Comparison of ENCODE assay signal across 8 mouse cellular contexts in the genomic region with DNA sequence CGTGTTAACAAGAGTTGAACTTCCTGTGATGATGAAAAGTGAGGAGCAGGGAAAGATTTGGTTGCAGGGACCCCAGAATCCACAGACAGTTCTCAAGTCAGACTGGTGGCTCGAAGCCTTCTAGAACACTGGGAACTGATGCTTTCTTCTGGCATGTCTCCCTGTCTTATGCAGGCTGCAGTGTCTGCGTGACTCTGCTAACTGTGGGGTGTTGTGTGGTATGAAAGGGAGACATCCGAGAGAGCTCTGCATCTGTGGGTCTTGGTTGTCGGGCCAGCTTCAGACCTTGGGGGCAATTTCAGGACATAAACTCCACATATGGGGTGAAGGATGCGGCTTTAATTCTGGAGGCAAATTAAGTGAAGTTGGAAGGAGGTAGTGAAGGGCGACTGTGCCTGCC. TPM values are rescaled to one million over a fixed set of nuclear protein-coding genes. Genes with fewer than 3 reads are reported as not detected.
DNase-seq lines count a peak whose midpoint lies in the region; ATAC-seq lines count a peak whose summit lies in the region.

No protein-coding gene starts in this region.

- no peak overlapping the region for H3K27ac ChIP-seq in neural tube, embryonic 11.5 days (ENCODE audit: low read depth, low read length)
- H3K27ac ChIP-seq in limb, embryonic 12.5 days: peak overlapping the region; percentile 95; the same call in 1 of the 2 replicates
- H3K27ac ChIP-seq in stomach, embryonic 14.5 days (ENCODE audit: low read length): no peak overlapping the region

- DNase-seq in cerebellum, adult 9-11 months: peak; percentile 43
- no peak for DNase-seq in cerebellum, adult 11 months
- no peak for DNase-seq in neural tube, embryonic 11.5 days (ENCODE audit: low spot score)
- no peak for DNase-seq in neural tube, embryonic 10.5 days (ENCODE audit: extremely low spot score, low spot score)
- no peak for DNase-seq in spleen, adult 18-20 months
- no peak for DNase-seq in lung, adult 18-20 months

- WGBS in neural tube, embryonic 11.5 days: 59% methylated on average over 7 of the region's 7 CpGs
- whole genome bisulfite sequencing in limb, embryonic 12.5 days: 55% methylated on average over 7 of the region's 7 CpGs
- WGBS in stomach, embryonic 14.5 days: 64% methylated on average over 7 of the region's 7 CpGs

- H3K9ac ChIP-seq in neural tube, embryonic 11.5 days (ENCODE audit: low read length): peak overlapping the region; percentile 91
- H3K9ac ChIP-seq in limb, embryonic 12.5 days (replicated peaks): peak overlapping the region; percentile 90
- peak overlapping the region; percentile 72; the same call in 1 of the 2 replicates for H3K9ac ChIP-seq in stomach, embryonic 14.5 days (replicated peaks; ENCODE audit: low read depth, low read length)

- no peaks in the 10 kb centered on the region for H3K27me3 ChIP-seq in neural tube, embryonic 11.5 days (ENCODE audit: control insufficient read depth, insufficient read depth, low read length)
- no peaks in the 10 kb centered on the region for H3K27me3 ChIP-seq in limb, embryonic 12.5 days
- no peaks in the 10 kb centered on the region for H3K27me3 ChIP-seq in stomach, embryonic 14.5 days (ENCODE audit: control insufficient read depth, insufficient read depth, low read length)

- H3K4me3 ChIP-seq in neural tube, embryonic 11.5 days (ENCODE audit: low read depth, low read length): peak overlapping the region; percentile 86
- H3K4me3 ChIP-seq in limb, embryonic 12.5 days (replicated peaks): peak overlapping the region; percentile 82
- H3K4me3 ChIP-seq in stomach, embryonic 14.5 days (ENCODE audit: low read depth, low read length): peak overlapping the region; percentile 65

- peak overlapping the region; percentile 86 for H3K4me2 ChIP-seq in neural tube, embryonic 11.5 days (ENCODE audit: low read depth)
- H3K4me2 ChIP-seq in limb, embryonic 12.5 days: peak overlapping the region; percentile 97
- peak overlapping the region; percentile 82 for H3K4me2 ChIP-seq in stomach, embryonic 14.5 days (replicated peaks; ENCODE audit: low read depth, low read length)

- H3K9me3 ChIP-seq in neural tube, embryonic 11.5 days (ENCODE audit: control insufficient read depth, low read length): no peaks in the 10 kb centered on the region
- H3K9me3 ChIP-seq in limb, embryonic 12.5 days: no peaks in the 10 kb centered on the region
- no peaks in the 10 kb centered on the region for H3K9me3 ChIP-seq in stomach, embryonic 14.5 days (ENCODE audit: control insufficient read depth, low read depth, low read length)

- H3K36me3 ChIP-seq in neural tube, embryonic 11.5 days (ENCODE audit: control insufficient read depth, insufficient read depth, low read length): peaks cover 14% of the 10 kb centered on the region
- H3K36me3 ChIP-seq in limb, embryonic 12.5 days: peaks cover 48% of the 10 kb centered on the region
- peaks cover 9% of the 10 kb centered on the region for H3K36me3 ChIP-seq in stomach, embryonic 14.5 days (ENCODE audit: control insufficient read depth, insufficient read depth, low read length)

- ATAC-seq in neural tube, embryonic 11.5 days (ENCODE audit: insufficient read depth, low FRiP score, low TSS enrichment): no peak
- ATAC-seq in limb, embryonic 12.5 days (ENCODE audit: insufficient number of reproducible peaks, insufficient read depth, low FRiP score, low TSS enrichment, low read depth): no peak
- ATAC-seq in stomach, embryonic 14.5 days (ENCODE audit: insufficient number of reproducible peaks, insufficient read depth, low FRiP score, low read depth): no peak

- peaks cover 35% of the 10 kb centered on the region for H3K4me1 ChIP-seq in neural tube, embryonic 11.5 days (ENCODE audit: control insufficient read depth, insufficient read depth, low read length)
- H3K4me1 ChIP-seq in limb, embryonic 12.5 days (replicated peaks): peaks cover 40% of the 10 kb centered on the region
- H3K4me1 ChIP-seq in stomach, embryonic 14.5 days (ENCODE audit: control insufficient read depth, insufficient read depth, low read length): peaks cover 21% of the 10 kb centered on the region

RNA-seq across cellular contexts. Expression of a gene that starts 1.1 kb away (rescaled TPM):
- polyA plus RNA-seq in neural tube, embryonic 11.5 days (2014; fragmentation: Nextera tagmentation; extraction: Ambion mirVana): 13.8 and 16.5 TPM in 2 replicates
- polyA plus RNA-seq in limb, embryonic 12.5 days (2016; fragmentation: Nextera tagmentation; extraction: Ambion mirVana): 24.6 and 27.1 TPM in 2 replicates
- polyA plus RNA-seq in stomach, embryonic 14.5 days (2014; fragmentation: Nextera tagmentation; extraction: Ambion mirVana): 7.4 and 9.2 TPM in 2 replicates

RNA-seq across cellular contexts. Expression of a gene that starts 14.4 kb away (rescaled TPM):
- 62.7 and 63.4 TPM in 2 replicates for polyA plus RNA-seq in neural tube, embryonic 11.5 days (2014; fragmentation: Nextera tagmentation; extraction: Ambion mirVana)
- 65.8 and 72.6 TPM in 2 replicates for polyA plus RNA-seq in limb, embryonic 12.5 days (2016; fragmentation: Nextera tagmentation; extraction: Ambion mirVana)
- 52.3 and 55.4 TPM in 2 replicates for polyA plus RNA-seq in stomach, embryonic 14.5 days (2014; fragmentation: Nextera tagmentation; extraction: Ambion mirVana)

RNA-seq across cellular contexts. Expression of a gene that starts 20.1 kb away (rescaled TPM):
- polyA plus RNA-seq in neural tube, embryonic 11.5 days (2014; fragmentation: Nextera tagmentation; extraction: Ambion mirVana): 2,338 and 2,354 TPM in 2 replicates
- polyA plus RNA-seq in limb, embryonic 12.5 days (2016; fragmentation: Nextera tagmentation; extraction: Ambion mirVana): 2,206 and 2,264 TPM in 2 replicates
- 1,945 and 1,966 TPM in 2 replicates for polyA plus RNA-seq in stomach, embryonic 14.5 days (2014; fragmentation: Nextera tagmentation; extraction: Ambion mirVana)

RNA-seq across cellular contexts. Expression of a gene that starts 45.4 kb away (rescaled TPM):
- polyA plus RNA-seq in neural tube, embryonic 11.5 days (2014; fragmentation: Nextera tagmentation; extraction: Ambion mirVana): 137 and 139 TPM in 2 replicates
- 224 and 227 TPM in 2 replicates for polyA plus RNA-seq in limb, embryonic 12.5 days (2016; fragmentation: Nextera tagmentation; extraction: Ambion mirVana)
- 107 and 109 TPM in 2 replicates for polyA plus RNA-seq in stomach, embryonic 14.5 days (2014; fragmentation: Nextera tagmentation; extraction: Ambion mirVana)

RNA-seq across cellular contexts. Expression of a gene that starts 45.5 kb away (rescaled TPM):
- 178 and 192 TPM in 2 replicates for polyA plus RNA-seq in neural tube, embryonic 11.5 days (2014; fragmentation: Nextera tagmentation; extraction: Ambion mirVana)
- 209 and 210 TPM in 2 replicates for polyA plus RNA-seq in limb, embryonic 12.5 days (2016; fragmentation: Nextera tagmentation; extraction: Ambion mirVana)
- 193 and 202 TPM in 2 replicates for polyA plus RNA-seq in stomach, embryonic 14.5 days (2014; fragmentation: Nextera tagmentation; extraction: Ambion mirVana)
